Mouse (Mus musculus) hindbrain, embryonic 15.5 days (tissue): Measurements from ENCODE around the gene Foxp1. TPM values are rescaled to one million over a fixed set of nuclear protein-coding genes. Genes with fewer than 3 reads are reported as not detected.

Experiments
- ATAC-seq: fragments of 200-750 bp; cut with Nextera tagmentation; 2 replicates; pipeline ENCODE4 v1.8.0; 2017; ENCODE audit warnings: low read depth, moderate number of reproducible peaks, moderate TSS enrichment; ENCODE audit not compliant: low FRiP score
- H3K27ac ChIP-seq: fragments of 300-500 bp; sonication (generic); replicated peaks from 2 replicates; pipeline ENCODE4 v1.5.1; 2015; ENCODE audit warnings: mild to moderate bottlenecking, inconsistent platforms
- H3K27me3 ChIP-seq: fragments of 300-500 bp; sonication (generic); 2 replicates; pipeline ENCODE4 v1.6.1; 2015; ENCODE audit warnings: control low read depth, inconsistent platforms
- H3K36me3 ChIP-seq: fragments of 300-500 bp; sonication (generic); 2 replicates; pipeline ENCODE4 v1.6.1; 2015; ENCODE audit warnings: control low read depth, inconsistent platforms
- H3K4me1 ChIP-seq: fragments of 300-500 bp; sonication (generic); replicated peaks from 2 replicates; pipeline ENCODE4 v1.6.1; 2015; ENCODE audit warnings: control low read depth, inconsistent platforms
- H3K4me2 ChIP-seq: fragments of 300-500 bp; sonication (generic); 2 replicates; pipeline ENCODE4 v1.6.1; 2015; ENCODE audit warnings: moderate library complexity, mild to moderate bottlenecking, inconsistent platforms
- H3K4me3 ChIP-seq: fragments of 300-500 bp; sonication (generic); 2 replicates; pipeline ENCODE4 v1.5.1; 2015; ENCODE audit warnings: mild to moderate bottlenecking, inconsistent platforms
- H3K9ac ChIP-seq: fragments of 300-500 bp; sonication (generic); 2 replicates; pipeline ENCODE4 v1.6.1; 2015; ENCODE audit warnings: inconsistent platforms
- H3K9me3 ChIP-seq: fragments of 300-500 bp; sonication (generic); 2 replicates; pipeline ENCODE4 v1.6.1; 2016; ENCODE audit warnings: control low read depth, inconsistent platforms
- WGBS: fragments of 180-500 bp; shearing (Covaris S2); methylation state at CpG from one replicate; pipeline ENCODE4 v1.1.7; 2015; 5-methylcytosine and 5-hydroxymethylcytosine counted together
- polyA plus RNA-seq: library from polyadenylated mRNA; unstranded; fragments of >200 nt; fragmentation: Nextera tagmentation; extraction: Ambion mirVana; gene quantifications from 2 replicates; pipeline ENCODE4 v1.2.1, GENCODE M21; 2015

Gene Foxp1
- polyA plus RNA-seq, 1 experiment from 2014 or later, result 74.2 TPM

- Histone ChIP-seq H3K4me3 (no peak overlapping the region), H3K9ac (no peak overlapping the region), H3K4me1 (peaks cover 44% of the 10 kb centered on the region), H3K36me3 (no peaks in the 10 kb centered on the region), H3K27me3 (no peaks in the 10 kb centered on the region), H3K4me2 (peak overlapping the region; percentile 31), H3K27ac (no peak overlapping the region), H3K9me3 (no peaks in the 10 kb centered on the region)
- WGBS, result 2% methylated on average over 14 of the region's 14 CpGs
- no peak for ATAC-seq
Observed at GRCm38 (mm10) chr6:99204052-99204779, 318.3 kb downstream of the Foxp1 start.

DNA sequence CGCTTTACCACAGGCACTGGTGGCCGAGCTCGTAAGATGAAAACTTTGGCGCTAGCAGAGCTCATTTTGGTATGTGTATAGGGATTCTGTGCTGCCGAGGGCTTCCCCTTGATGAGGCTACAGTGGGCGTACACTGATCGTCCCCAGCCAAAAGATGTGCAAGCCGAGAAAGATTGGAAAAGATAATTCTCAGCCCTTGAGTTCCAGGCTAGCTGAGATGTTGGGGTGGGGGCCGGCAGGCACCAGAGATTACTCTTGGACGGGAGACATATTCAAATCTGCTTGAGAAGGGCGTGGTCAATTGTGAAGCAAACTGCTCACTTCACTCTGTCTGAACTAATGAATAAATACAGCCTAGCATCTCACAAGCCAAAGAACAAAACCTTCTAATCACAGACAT is 319.3 kb downstream of the Foxp1 start:
- Histone ChIP-seq H3K4me3 (no peak overlapping the region), H3K36me3 (no peaks in the 10 kb centered on the region), H3K4me2 (peak overlapping the region; percentile 37; the same call in 1 of the 2 replicates), H3K9ac (no peak overlapping the region), H3K27ac (no peak overlapping the region), H3K4me1 (peaks cover 44% of the 10 kb centered on the region), H3K27me3 (no peaks in the 10 kb centered on the region), H3K9me3 (no peaks in the 10 kb centered on the region)
- ATAC-seq, result no peak
- 29% methylated on average over 11 of the region's 11 CpGs for WGBS

DNA sequence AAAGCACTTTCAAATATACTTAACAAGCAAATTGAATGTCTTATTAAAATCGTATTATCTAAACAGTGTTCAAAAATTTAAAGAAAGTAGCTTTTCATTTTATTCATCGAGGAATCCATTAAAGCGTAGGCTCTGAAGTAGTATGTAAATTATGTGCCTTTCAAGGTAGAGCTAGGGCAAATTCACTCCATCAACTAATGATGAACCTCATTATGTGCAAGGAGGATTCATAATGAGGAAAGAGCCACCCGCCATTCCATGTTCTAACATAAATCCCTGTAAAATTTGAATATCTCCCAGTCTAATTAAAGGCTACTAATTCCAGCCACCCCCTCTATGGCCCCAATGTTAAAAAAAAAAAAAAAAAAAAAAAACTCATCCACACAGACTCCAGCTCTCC is 319.7 kb downstream of the Foxp1 start:
- H3K9ac ChIP-seq, result no peak overlapping the region
- H3K36me3 ChIP-seq, result no peaks in the 10 kb centered on the region
- H3K4me3 ChIP-seq, result no peak overlapping the region
- no peak overlapping the region for H3K27ac ChIP-seq
- no peaks in the 10 kb centered on the region for H3K27me3 ChIP-seq
- 60% methylated on average over 4 of the region's 4 CpGs for WGBS
- no peaks in the 10 kb centered on the region for H3K9me3 ChIP-seq
- 0 out of 2 replicates have a peak overlapping the region, but pooled peaks have one; percentile 37 for H3K4me2 ChIP-seq
- H3K4me1 ChIP-seq, result peaks cover 44% of the 10 kb centered on the region
- no peak for ATAC-seq

DNA sequence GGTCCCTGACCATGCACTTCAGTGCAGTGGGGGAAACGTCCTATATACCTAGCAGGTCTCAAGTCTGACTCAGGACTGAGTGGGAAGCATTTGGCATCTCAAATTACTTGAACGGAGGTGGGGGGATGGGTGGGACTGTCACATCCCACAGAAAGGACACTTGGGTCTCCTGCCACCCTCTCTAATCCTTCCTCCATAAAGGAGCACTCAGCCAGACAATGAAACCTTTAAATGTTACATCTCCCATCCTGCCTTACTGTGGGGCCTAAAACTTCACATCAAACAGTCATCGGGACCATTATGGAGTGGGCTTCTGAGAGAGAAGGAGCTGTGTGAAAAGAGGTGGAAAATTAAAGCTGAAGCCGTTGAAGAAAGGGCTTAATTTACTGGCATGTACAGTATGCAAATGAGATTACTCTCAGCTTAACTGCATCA is 321.2 kb downstream of the Foxp1 start:
- H3K4me3 ChIP-seq, result no peak overlapping the region
- H3K4me2 ChIP-seq, result peak overlapping the region; percentile 11; the same call in 1 of the 2 replicates
- no peaks in the 10 kb centered on the region for H3K9me3 ChIP-seq
- no peaks in the 10 kb centered on the region for H3K27me3 ChIP-seq
- H3K4me1 ChIP-seq, result peaks cover 35% of the 10 kb centered on the region
- no peak overlapping the region for H3K9ac ChIP-seq
- no peak overlapping the region for H3K27ac ChIP-seq
- whole genome bisulfite sequencing, result 5% methylated on average over 4 of the region's 4 CpGs
- ATAC-seq, result peak; percentile 43; the same call in 1 of the 2 replicates
- no peaks in the 10 kb centered on the region for H3K36me3 ChIP-seq

DNA sequence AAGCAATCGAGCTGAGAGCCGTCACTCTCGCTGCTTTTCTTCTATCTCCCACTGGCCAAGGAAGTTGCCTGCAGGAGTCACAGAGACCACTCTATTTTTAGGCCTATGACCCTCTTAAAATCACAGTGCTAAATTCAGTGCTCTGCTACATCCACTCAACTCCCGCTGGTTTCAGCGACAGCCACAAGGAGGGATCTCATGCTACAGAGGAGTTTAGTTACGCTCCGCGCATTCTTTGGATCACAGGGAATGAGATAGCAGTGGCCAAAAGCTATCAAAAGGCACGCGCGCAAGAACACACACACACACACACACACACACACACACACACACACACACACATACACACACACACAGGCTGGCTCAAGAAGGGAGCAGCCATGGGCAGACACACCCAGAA is 321.9 kb downstream of the Foxp1 start:
- 12% methylated on average over 11 of the region's 11 CpGs for WGBS
- H3K9ac ChIP-seq, result no peak overlapping the region
- no peak for ATAC-seq
- H3K27me3 ChIP-seq, result no peaks in the 10 kb centered on the region
- H3K4me1 ChIP-seq, result peaks cover 30% of the 10 kb centered on the region
- peak overlapping the region; percentile 12 for H3K4me2 ChIP-seq
- no peak overlapping the region for H3K4me3 ChIP-seq
- H3K36me3 ChIP-seq, result no peaks in the 10 kb centered on the region
- no peaks in the 10 kb centered on the region for H3K9me3 ChIP-seq
- no peak overlapping the region for H3K27ac ChIP-seq

- Histone ChIP-seq H3K4me2 (no peak overlapping the region), H3K4me1 (peaks cover 30% of the 10 kb centered on the region), H3K9ac (no peak overlapping the region), H3K4me3 (no peak overlapping the region), H3K9me3 (no peaks in the 10 kb centered on the region), H3K27ac (no peak overlapping the region), H3K36me3 (no peaks in the 10 kb centered on the region), H3K27me3 (no peaks in the 10 kb centered on the region)
- no peak for ATAC-seq
- WGBS, result 90% methylated on average over 4 of the region's 4 CpGs
Observed at GRCm38 (mm10) chr6:99199277-99199676, 323.2 kb downstream of the Foxp1 start.

DNA sequence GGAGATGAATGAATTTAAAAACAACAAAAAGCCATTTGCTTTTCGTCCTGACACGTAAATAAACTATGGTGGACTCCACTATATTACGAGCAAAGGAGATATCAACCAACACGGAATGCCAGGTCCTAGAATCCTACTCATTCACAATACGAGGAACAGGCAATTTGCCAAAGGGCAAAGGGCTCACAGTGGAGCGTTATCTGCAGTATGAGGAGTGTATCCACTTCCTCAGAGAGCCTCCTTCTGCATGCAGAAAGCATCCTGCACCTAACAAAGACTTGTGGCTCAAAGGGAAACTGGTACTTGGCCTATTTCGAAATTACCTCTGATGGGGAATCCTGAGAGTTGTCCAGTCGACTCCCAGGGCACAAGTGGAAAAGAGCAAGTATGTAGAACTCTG is 328.8 kb downstream of the Foxp1 start:
- H3K4me1 ChIP-seq, result peaks cover 23% of the 10 kb centered on the region
- no peaks in the 10 kb centered on the region for H3K36me3 ChIP-seq
- H3K4me3 ChIP-seq, result no peak overlapping the region
- H3K27ac ChIP-seq, result no peak overlapping the region
- WGBS, result 64% methylated on average over 8 of the region's 8 CpGs
- no peaks in the 10 kb centered on the region for H3K27me3 ChIP-seq
- H3K9me3 ChIP-seq, result no peaks in the 10 kb centered on the region
- no peak for ATAC-seq
- no peak overlapping the region for H3K4me2 ChIP-seq
- no peak overlapping the region for H3K9ac ChIP-seq

- Histone ChIP-seq H3K9me3 (no peaks in the 10 kb centered on the region), H3K27ac (no peak overlapping the region), H3K27me3 (0 out of 2 replicates have a peak, but pooled peaks cover 2% of the 10 kb centered on the region), H3K4me1 (peaks cover 23% of the 10 kb centered on the region), H3K4me3 (no peak overlapping the region), H3K36me3 (no peaks in the 10 kb centered on the region), H3K9ac (no peak overlapping the region), H3K4me2 (peak overlapping the region; percentile 9; the same call in 1 of the 2 replicates)
- 52% methylated on average over 8 of the region's 8 CpGs for WGBS
- peak; percentile 34; the same call in 1 of the 2 replicates for ATAC-seq
Observed at GRCm38 (mm10) chr6:99191636-99192137, 330.8 kb downstream of the Foxp1 start.

GRCm38 (mm10) chr6:99191041-99191635 is 331.4 kb downstream of the Foxp1 start:
- no peak overlapping the region for H3K9ac ChIP-seq
- peaks cover 23% of the 10 kb centered on the region for H3K4me1 ChIP-seq
- H3K4me3 ChIP-seq, result no peak overlapping the region
- 0 out of 2 replicates have a peak, but pooled peaks cover 2% of the 10 kb centered on the region for H3K27me3 ChIP-seq
- H3K27ac ChIP-seq, result no peak overlapping the region
- H3K4me2 ChIP-seq, result peak overlapping the region; percentile 9; the same call in 1 of the 2 replicates
- H3K9me3 ChIP-seq, result no peaks in the 10 kb centered on the region
- 44% methylated on average over 12 of the region's 12 CpGs for WGBS
- H3K36me3 ChIP-seq, result no peaks in the 10 kb centered on the region
- no peak for ATAC-seq

DNA sequence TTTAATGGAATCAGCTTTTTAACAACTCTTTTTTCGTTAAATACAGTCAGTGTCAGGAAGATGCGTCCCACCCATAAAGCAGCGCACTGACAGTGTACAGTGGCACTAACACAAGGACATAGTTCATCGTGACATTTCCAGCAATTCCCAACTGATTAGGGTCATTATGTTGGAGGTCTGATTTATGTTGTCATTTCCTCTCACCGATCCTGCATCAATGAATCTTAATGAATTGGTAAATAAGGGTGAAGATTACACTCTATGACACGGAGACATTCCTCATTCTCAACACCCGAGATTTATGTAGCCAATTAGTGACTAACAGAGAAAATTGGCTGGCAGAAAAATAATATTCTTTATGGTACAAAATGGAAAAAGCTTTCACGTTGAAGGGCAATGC is 332.6 kb downstream of the Foxp1 start:
- Histone ChIP-seq H3K4me1 (peaks cover 23% of the 10 kb centered on the region), H3K4me2 (no peak overlapping the region; the same call in 1 of the 2 replicates), H3K4me3 (no peak overlapping the region), H3K9ac (no peak overlapping the region), H3K27ac (no peak overlapping the region), H3K27me3 (0 out of 2 replicates have a peak, but pooled peaks cover 2% of the 10 kb centered on the region), H3K9me3 (no peaks in the 10 kb centered on the region), H3K36me3 (no peaks in the 10 kb centered on the region)
- 0 out of 2 replicates have a peak, but pooled peaks have one; percentile 11 for ATAC-seq
- 31% methylated on average over 8 of the region's 8 CpGs for WGBS

- no peaks in the 10 kb centered on the region for H3K9me3 ChIP-seq
- no peak overlapping the region for H3K4me3 ChIP-seq
- no peak for ATAC-seq
- no peaks in the 10 kb centered on the region for H3K36me3 ChIP-seq
- WGBS, result 71% methylated on average over 4 of the region's 4 CpGs
- H3K4me2 ChIP-seq, result no peak overlapping the region
- H3K27me3 ChIP-seq, result 0 out of 2 replicates have a peak, but pooled peaks cover 2% of the 10 kb centered on the region
- H3K4me1 ChIP-seq, result peaks cover 23% of the 10 kb centered on the region
- no peak overlapping the region for H3K9ac ChIP-seq
- no peak overlapping the region for H3K27ac ChIP-seq
Observed at GRCm38 (mm10) chr6:99188366-99189216, 333.9 kb downstream of the Foxp1 start.
